Mouse (Mus musculus) ovary, adult 2 months (tissue): ENCODE results near the gene Zfp384. TPM values are rescaled to one million over a fixed set of nuclear protein-coding genes. Genes with fewer than 3 reads are reported as not detected.

ENCODE experiments used
- polyA plus RNA-seq: library from polyadenylated mRNA; depleted of rRNA; stranded (reverse); fragments of >200 nt; gene quantifications from 2 replicates; pipeline ENCODE4 v1.2.3, GENCODE M21; 2012; rRNA removed

Gene Zfp384
- 70.1 and 85.2 TPM in 2 replicates for polyA plus RNA-seq

DNA sequence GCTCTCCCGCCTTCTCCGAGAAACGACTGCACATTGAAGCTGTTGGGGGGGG lies at the start of gene Zfp384:
Gene Zfp384 (plus strand): TSS at position 17 of the 52 bp plus-strand sequence.

GRCm38 (mm10) chr6:124965088-124965719 lies 43.7 kb upstream of the Zfp384 start, which contains the start of gene Cops7a:
Cops7a (minus strand) TSS chr6:124965538.

DNA sequence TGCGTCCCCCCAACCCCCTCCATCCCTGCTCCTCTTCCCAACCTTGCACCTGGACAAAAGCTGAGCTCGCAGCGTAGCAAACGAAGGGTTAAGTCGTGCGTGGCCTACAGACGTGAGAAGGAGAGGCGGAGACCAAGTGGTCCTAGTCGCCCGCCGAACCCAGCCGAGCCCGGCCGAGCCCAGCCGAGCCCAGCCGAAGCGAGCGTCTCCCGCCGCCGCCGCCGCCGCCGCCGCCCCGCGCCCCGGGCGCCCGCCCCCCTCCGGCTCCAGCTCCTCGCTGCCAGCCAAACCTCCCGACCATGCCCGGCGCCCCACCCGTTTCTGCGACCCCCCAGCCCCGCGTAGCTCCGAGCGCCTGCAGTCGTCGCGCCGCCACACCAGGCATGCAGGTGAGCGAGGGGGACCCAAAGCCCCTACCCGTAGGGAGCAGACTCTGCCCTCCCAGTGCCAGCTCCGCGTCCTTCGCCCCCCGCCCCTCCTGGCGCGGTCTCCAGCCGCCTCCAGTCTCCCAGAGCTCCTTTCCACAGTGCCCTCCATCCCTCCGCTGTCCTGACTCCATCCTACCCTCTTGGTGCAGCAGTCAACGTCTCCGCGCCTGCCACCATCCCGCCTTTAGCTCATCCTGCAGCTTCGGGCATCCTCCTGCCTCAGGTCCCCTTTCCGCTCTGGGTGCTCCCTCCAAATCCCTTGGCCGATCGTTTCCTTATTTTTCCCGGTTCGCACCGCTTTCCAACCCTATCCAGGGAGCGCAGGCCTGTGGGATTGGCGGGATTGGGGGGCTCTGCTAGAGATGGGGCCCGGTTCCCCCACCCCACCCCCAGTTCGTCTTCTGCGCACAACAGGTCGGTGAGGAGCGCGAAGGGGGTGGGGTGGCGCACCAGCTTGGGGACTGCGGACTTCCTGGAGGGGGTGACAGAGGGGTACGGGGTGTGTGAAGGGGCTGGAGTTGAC lies 12.1 kb upstream of the Zfp384 start, which contains the start of gene Pianp:
Gene Pianp (plus strand): TSS at position 144 of the 951 bp plus-strand sequence.

GRCm38 (mm10) chr6:125039533-125040153 lies 30.7 kb downstream of the Zfp384 start, which contains the start of gene Ing4:
Ing4 (plus strand) TSS chr6:125039760.

GRCm38 (mm10) chr6:125049678-125050077 lies 40.7 kb downstream of the Zfp384 start, which contains the start of gene Acrbp:
Acrbp (plus strand) TSS chr6:125049689.

GRCm38 (mm10) chr6:125067571-125067995 lies 58.6 kb downstream of the Zfp384 start, which contains the start of gene Lpar5:
Lpar5 (plus strand) TSS chr6:125067920.

Other genes with a start within 250 kb of the Zfp384 start
- gene Eno2, start 239.5 kb upstream of the Zfp384 start, polyA plus RNA-seq = 10.6 and 11.5 TPM in 2 replicates
- 9.0 and 11.7 TPM in 2 replicates for gene Lrrc23, start 229.4 kb upstream of the Zfp384 start, polyA plus RNA-seq
- gene Spsb2, start 200.5 kb upstream of the Zfp384 start, polyA plus RNA-seq = 27.7 and 31.4 TPM in 2 replicates
- gene Tpi1, start 194.8 kb upstream of the Zfp384 start, polyA plus RNA-seq = 353 and 433 TPM in 2 replicates
- 120 TPM in 2 replicates for gene Usp5, start 179.7 kb upstream of the Zfp384 start, polyA plus RNA-seq
- 20.9 and 42.3 TPM in 2 replicates for gene Cdca3, start 179.6 kb upstream of the Zfp384 start, polyA plus RNA-seq
- gene Gnb3, start 168.9 kb upstream of the Zfp384 start, polyA plus RNA-seq = 0.98 and 1.0 TPM in 2 replicates
- gene P3h3, start 151.4 kb upstream of the Zfp384 start, polyA plus RNA-seq = 99.7 and 118 TPM in 2 replicates
- 3.2 and 3.4 TPM in 2 replicates for gene Gpr162, start 145.2 kb upstream of the Zfp384 start, polyA plus RNA-seq
- 1.4 and 1.6 TPM in 2 replicates for gene Cd4, start 120.9 kb upstream of the Zfp384 start, polyA plus RNA-seq
- gene Lag3, start 97.4 kb upstream of the Zfp384 start, polyA plus RNA-seq = 8.3 and 8.4 TPM in 2 replicates
- 2,014 and 3,023 TPM in 2 replicates for gene Ptms, start 89.0 kb upstream of the Zfp384 start, polyA plus RNA-seq
- 367 and 376 TPM in 2 replicates for gene Mlf2, start 77.8 kb upstream of the Zfp384 start, polyA plus RNA-seq
- gene Cops7a, start 43.6 kb upstream of the Zfp384 start, polyA plus RNA-seq = 232 and 278 TPM in 2 replicates
- 5.2 and 10.1 TPM in 2 replicates for gene Pianp, start 12.5 kb upstream of the Zfp384 start, polyA plus RNA-seq
- 48.6 and 50.5 TPM in 2 replicates for gene Ing4, start 30.6 kb downstream of the Zfp384 start, polyA plus RNA-seq
- 18.8 and 27.3 TPM in 2 replicates for gene Acrbp, start 40.5 kb downstream of the Zfp384 start, polyA plus RNA-seq
- gene Lpar5, start 58.8 kb downstream of the Zfp384 start, polyA plus RNA-seq = 5.5 and 5.9 TPM in 2 replicates
- gene Chd4, start 86.8 kb downstream of the Zfp384 start, polyA plus RNA-seq = 118 and 161 TPM in 2 replicates
- 20.9 and 24.3 TPM in 2 replicates for gene Nop2, start 122.8 kb downstream of the Zfp384 start, polyA plus RNA-seq
- gene Iffo1, start 136.1 kb downstream of the Zfp384 start, polyA plus RNA-seq = 52.0 and 67.4 TPM in 2 replicates
- gene Gapdh, start 157.3 kb downstream of the Zfp384 start, polyA plus RNA-seq = 2,908 and 2,970 TPM in 2 replicates
- 65.1 and 85.6 TPM in 2 replicates for gene Ncapd2, start 182.6 kb downstream of the Zfp384 start, polyA plus RNA-seq
- 49.6 and 65.4 TPM in 2 replicates for gene Mrpl51, start 182.7 kb downstream of the Zfp384 start, polyA plus RNA-seq
- gene Vamp1, start 206.4 kb downstream of the Zfp384 start, polyA plus RNA-seq = 12.0 and 13.6 TPM in 2 replicates
- gene Tapbpl, start 222.7 kb downstream of the Zfp384 start, polyA plus RNA-seq = 11.3 and 16.8 TPM in 2 replicates
- gene Cd27, start 227.9 kb downstream of the Zfp384 start, polyA plus RNA-seq = 0.50 and 0.63 TPM in 2 replicates